ENCODE assay signal across 8 mouse cellular contexts in the genomic region with DNA sequence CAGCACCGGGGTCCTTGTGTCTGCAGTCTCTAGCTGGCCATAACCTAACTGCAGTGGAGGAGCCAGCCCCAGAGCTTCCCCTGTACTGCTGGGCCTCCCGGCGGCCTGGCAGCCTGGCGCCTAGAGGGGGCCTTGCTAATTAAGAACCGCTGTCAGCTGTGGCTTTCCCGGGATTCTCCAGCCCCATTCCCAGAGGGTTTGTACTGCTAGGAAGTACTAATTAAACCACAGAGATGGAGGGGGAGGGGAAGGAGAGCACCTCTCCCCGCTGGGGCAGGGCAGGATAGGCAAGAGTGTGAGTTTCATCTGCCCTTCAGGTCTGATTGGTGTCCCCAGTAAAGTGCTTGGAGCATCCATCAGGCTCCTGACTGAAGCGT. TPM values are rescaled to one million over a fixed set of nuclear protein-coding genes. Genes with fewer than 3 reads are reported as not detected.
DNase-seq lines count a peak whose midpoint lies in the region; ATAC-seq and TF ChIP-seq lines count a peak whose summit lies in the region.

No protein-coding gene starts in this region.

- no peak for TF ChIP-seq POLR2A in brain, embryonic 14.5 days (IDR thresholded peaks at IDR 0.05; ENCODE audit: borderline replicate concordance, extremely low read depth, insufficient read depth, insufficient read length, poor library complexity, severe bottlenecking)

- peaks cover 26% of the 10 kb centered on the region for H3K36me3 ChIP-seq in kidney, embryonic 14.5 days (ENCODE audit: control insufficient read depth, insufficient read depth, low read length)
- H3K36me3 ChIP-seq in hindbrain, embryonic 14.5 days (replicated peaks; ENCODE audit: control insufficient read depth, insufficient read depth): peaks cover 23% of the 10 kb centered on the region
- peaks cover 16% of the 10 kb centered on the region for H3K36me3 ChIP-seq in midbrain, embryonic 15.5 days (replicated peaks)

- no peak for TF ChIP-seq CTCF in brain, embryonic 14.5 days (IDR thresholded peaks at IDR 0.05; ENCODE audit: borderline replicate concordance, extremely low read depth, insufficient read depth, insufficient read length)

- H3K27ac ChIP-seq in kidney, embryonic 14.5 days (ENCODE audit: low read depth, low read length): peak overlapping the region; percentile 86
- H3K27ac ChIP-seq in hindbrain, embryonic 14.5 days: peak overlapping the region; percentile 64
- peak overlapping the region; percentile 72 for H3K27ac ChIP-seq in midbrain, embryonic 15.5 days

- peaks cover 56% of the 10 kb centered on the region for H3K4me1 ChIP-seq in kidney, embryonic 14.5 days (ENCODE audit: control insufficient read depth, insufficient read depth, low read length)
- peaks cover 79% of the 10 kb centered on the region for H3K4me1 ChIP-seq in hindbrain, embryonic 14.5 days (replicated peaks; ENCODE audit: control insufficient read depth, insufficient read depth, low read length)
- peaks cover 86% of the 10 kb centered on the region for H3K4me1 ChIP-seq in midbrain, embryonic 15.5 days

- DNase-seq in kidney, adult 9 months: no peak
- DNase-seq in brain, embryonic 14.5 days (ENCODE audit: low read depth): peak; percentile 93
- peak; percentile 62 for DNase-seq in hindbrain, embryonic 14.5 days (ENCODE audit: low spot score)
- no peak for DNase-seq in thymus, postnatal 4 days
- DNase-seq in spleen, postnatal 10 days (ENCODE audit: low spot score in 2 of 2): no peak
- DNase-seq in adrenal gland, adult 8-10 months: no peak

- 0 out of 2 replicates have a peak overlapping the region, but pooled peaks have one; percentile 31 for H3K9ac ChIP-seq in kidney, embryonic 14.5 days (ENCODE audit: low read depth, low read length)
- no peak overlapping the region for H3K9ac ChIP-seq in hindbrain, embryonic 14.5 days
- no peak overlapping the region for H3K9ac ChIP-seq in midbrain, embryonic 15.5 days

- H3K4me3 ChIP-seq in kidney, embryonic 14.5 days (ENCODE audit: low read length): no peak overlapping the region
- no peak overlapping the region for H3K4me3 ChIP-seq in hindbrain, embryonic 14.5 days (replicated peaks; ENCODE audit: low read length)
- no peak overlapping the region for H3K4me3 ChIP-seq in midbrain, embryonic 15.5 days

- no peak overlapping the region for H3K4me2 ChIP-seq in kidney, embryonic 14.5 days (replicated peaks; ENCODE audit: low read depth, low read length)
- H3K4me2 ChIP-seq in hindbrain, embryonic 14.5 days (replicated peaks): no peak overlapping the region
- no peak overlapping the region for H3K4me2 ChIP-seq in midbrain, embryonic 15.5 days

- no peaks in the 10 kb centered on the region for H3K9me3 ChIP-seq in kidney, embryonic 14.5 days (ENCODE audit: control insufficient read depth, low read length)
- no peaks in the 10 kb centered on the region for H3K9me3 ChIP-seq in hindbrain, embryonic 14.5 days (ENCODE audit: control insufficient read depth, low read length)
- H3K9me3 ChIP-seq in midbrain, embryonic 15.5 days: no peaks in the 10 kb centered on the region

- H3K27me3 ChIP-seq in kidney, embryonic 14.5 days (ENCODE audit: control insufficient read depth, insufficient read depth, low read length): no peaks in the 10 kb centered on the region; the same call in 1 of the 2 replicates
- no peaks in the 10 kb centered on the region for H3K27me3 ChIP-seq in hindbrain, embryonic 14.5 days (ENCODE audit: control insufficient read depth, insufficient read depth, low read length)
- H3K27me3 ChIP-seq in midbrain, embryonic 15.5 days (replicated peaks): no peaks in the 10 kb centered on the region

- WGBS in kidney, embryonic 14.5 days: 11% methylated on average over 8 of the region's 8 CpGs
- 9% methylated on average over 8 of the region's 8 CpGs for WGBS in hindbrain, embryonic 14.5 days
- WGBS in midbrain, embryonic 15.5 days: 11% methylated on average over 8 of the region's 8 CpGs

- ATAC-seq in kidney, embryonic 14.5 days (ENCODE audit: low FRiP score, low TSS enrichment): no peak; the same call in 1 of the 2 replicates
- no peak; the same call in 1 of the 2 replicates for ATAC-seq in hindbrain, embryonic 14.5 days (ENCODE audit: low FRiP score)
- 0 out of 2 replicates have a peak, but pooled peaks have one; percentile 10 for ATAC-seq in midbrain, embryonic 15.5 days (replicated peaks)

RNA-seq across cellular contexts. Expression of a gene that starts 25.8 kb away (rescaled TPM):
- polyA plus RNA-seq in kidney, embryonic 14.5 days (2014; fragmentation: Nextera tagmentation; extraction: Ambion mirVana): 118 and 145 TPM in 2 replicates
- 22.9 and 37.8 TPM in 2 replicates for polyA plus RNA-seq in brain, embryonic 14.5 days (2012; rRNA removed)
- polyA plus RNA-seq in hindbrain, embryonic 14.5 days (2014; fragmentation: Nextera tagmentation; extraction: Ambion mirVana): 17.5 and 18.2 TPM in 2 replicates
- polyA plus RNA-seq in midbrain, embryonic 15.5 days (2015; fragmentation: Nextera tagmentation; extraction: Ambion mirVana): 15.3 and 16.5 TPM in 2 replicates
- total RNA-seq in adrenal gland, adult 8-10 months (2022): 1 to 10 TPM; 5.2 to 10.0 (median 6.5) TPM

Comparison
In these comparisons a context has a peak if more than half of its experiments do, and no peak if none do; other contexts are left out.
1. DNase-seq: peak in brain, embryonic 14.5 days (single experiment) and hindbrain, embryonic 14.5 days (single experiment); none in kidney, adult 9 months (single experiment), thymus, postnatal 4 days (single experiment), spleen, postnatal 10 days (0 of 2) and adrenal gland, adult 8-10 months (single experiment).
2. Peak in every context shown above with its lines, with median percentiles within 50 percentile points of each other: H3K27ac ChIP-seq.